8 mouse cellular contexts compared by ENCODE assay signal in the genomic region with DNA sequence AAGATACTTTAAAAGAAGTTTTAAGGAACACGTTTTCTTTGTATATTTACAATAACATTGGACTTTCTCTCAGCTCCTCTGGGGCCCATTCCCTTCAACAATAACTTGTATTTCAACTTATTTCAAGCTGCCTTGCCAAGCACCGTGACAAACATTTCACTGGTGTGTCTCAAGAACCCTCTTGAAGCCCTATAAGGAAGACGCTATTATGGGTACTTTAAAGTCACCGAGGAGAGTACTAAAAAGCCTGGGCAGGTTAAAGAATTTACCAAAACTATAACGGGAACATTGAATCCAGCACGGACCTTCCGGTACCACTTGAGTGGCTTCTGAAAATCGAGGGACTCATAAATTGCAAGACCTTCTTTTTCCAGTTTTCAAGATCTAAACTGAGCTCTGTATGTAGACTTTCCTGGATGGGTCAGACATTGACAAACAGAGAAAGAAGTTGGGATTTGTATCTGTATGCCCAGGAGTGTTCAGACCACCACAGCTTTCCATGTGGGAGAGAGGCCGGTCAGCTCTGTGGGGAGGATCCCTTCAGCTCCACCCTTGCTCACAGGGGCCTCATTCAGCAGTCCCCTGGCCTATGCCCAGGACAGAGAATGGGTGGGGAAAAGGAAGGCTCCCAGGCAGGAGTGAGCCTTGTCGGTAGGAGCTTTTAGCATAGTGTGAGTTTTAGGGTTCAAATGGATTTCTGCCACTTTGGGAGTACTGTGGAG. TPM values are rescaled to one million over a fixed set of nuclear protein-coding genes. Genes with fewer than 3 reads are reported as not detected.
DNase-seq lines count a peak whose midpoint lies in the region; ATAC-seq and TF ChIP-seq lines count a peak whose summit lies in the region.

No protein-coding gene starts in this region.

- peak overlapping the region; percentile 89 for H3K4me2 ChIP-seq in limb, embryonic 14.5 days (replicated peaks; ENCODE audit: low read depth, low read length, severe bottlenecking)

- no peak for ATAC-seq in limb, embryonic 14.5 days (ENCODE audit: low FRiP score, low read depth)

- no peak overlapping the region for H3K9ac ChIP-seq in ES-E14 (ENCODE audit: insufficient read depth, low read depth, low read length, poor library complexity, severe bottlenecking)
- H3K9ac ChIP-seq in limb, embryonic 14.5 days (ENCODE audit: low read depth, low read length, severe bottlenecking) = no peak overlapping the region

- H3K4me3 ChIP-seq in ES-E14 (ENCODE audit: insufficient read depth in 1 of 2, low read depth in 1 of 2, low read length in 2 of 2, poor library complexity in 1 of 2, severe bottlenecking in 1 of 2) = peak overlapping the region; percentile 8 to 96; a peak in 2 of 4 replicates
- peak overlapping the region; percentile 67 for H3K4me3 ChIP-seq in limb, embryonic 14.5 days (replicated peaks; ENCODE audit: low read length)

- in situ Hi-C loops in ES-E14 (cut with MboI; ENCODE audit: low sequenced_read_pairs in 2 of 2, unreplicated experiment in 2 of 2) = no loop called here

- DNase-seq in 3T3-L1 (ENCODE audit: low read depth, low spot score) (peak; percentile 15), ES-E14 (ENCODE audit: low read depth, low spot score) (no peak)
- peak; percentile 50 for DNase-seq in gastrocnemius, postnatal 25 days
- no peak for DNase-seq in limb, embryonic 14.5 days (ENCODE audit: low spot score)
- DNase-seq in neural tube, embryonic 10.5 days (ENCODE audit: extremely low spot score, low spot score) = peak; percentile 12
- no peak for DNase-seq in thymus, adult 18-20 months
- DNase-seq in spleen, postnatal 36 days (ENCODE audit: low spot score in 2 of 2) = no peak
- no peak for DNase-seq in B cell, adult 2 months

- H3K36me3 ChIP-seq in ES-E14 (ENCODE audit: control insufficient read depth, insufficient read depth, low read length, poor library complexity, severe bottlenecking) = no peaks in the 10 kb centered on the region
- H3K36me3 ChIP-seq in limb, embryonic 14.5 days (ENCODE audit: control insufficient read depth, insufficient read depth, low read length) = no peaks in the 10 kb centered on the region

- WGBS in limb, embryonic 14.5 days = 35% methylated on average over 10 of the region's 10 CpGs

- no peaks in the 10 kb centered on the region for H3K27me3 ChIP-seq in limb, embryonic 14.5 days (ENCODE audit: control insufficient read depth, insufficient read depth, low read length)

- H3K27ac ChIP-seq in ES-E14 (ENCODE audit: insufficient read depth, low read depth, low read length, poor library complexity, severe bottlenecking) = no peak overlapping the region
- H3K27ac ChIP-seq in limb, embryonic 14.5 days (replicated peaks; ENCODE audit: low read depth, low read length) = no peak overlapping the region

- TF ChIP-seq POLR2A in limb, embryonic 14.5 days (IDR thresholded peaks at IDR 0.05; ENCODE audit: borderline replicate concordance, extremely low read depth, insufficient read depth, insufficient read length) = no peak

- no peaks in the 10 kb centered on the region for H3K9me3 ChIP-seq in ES-E14 (ENCODE audit: control insufficient read depth, insufficient read depth, low read depth, low read length)
- no peaks in the 10 kb centered on the region for H3K9me3 ChIP-seq in limb, embryonic 14.5 days (ENCODE audit: control insufficient read depth, low read length)

- H3K4me1 ChIP-seq in ES-E14 (ENCODE audit: control insufficient read depth in 2 of 2, insufficient read depth in 2 of 2, low read length in 2 of 2, poor library complexity in 1 of 2) = no peaks in the 10 kb centered on the region; a peak in 1 of 4 replicates
- peaks cover 14% of the 10 kb centered on the region for H3K4me1 ChIP-seq in limb, embryonic 14.5 days (ENCODE audit: control insufficient read depth, insufficient read depth, low read length)

TF ChIP-seq in ES-E14, 5 proteins besides CTCF, POLR2A, EP300 and RAD21:
- TF ChIP-seq MAFK (IDR thresholded peaks at IDR 0.05; ENCODE audit: insufficient read depth, low read depth, low read length) = no peak
- TF ChIP-seq ZNF384 (IDR thresholded peaks at IDR 0.05; ENCODE audit: low read depth, low read length) = no peak
- no peak for TF ChIP-seq CHD2 (IDR thresholded peaks at IDR 0.05; ENCODE audit: low read depth, low read length)
- TF ChIP-seq ZC3H11A (IDR thresholded peaks at IDR 0.05; ENCODE audit: borderline replicate concordance, low read depth, low read length) = no peak
- TF ChIP-seq HCFC1 (IDR thresholded peaks at IDR 0.05; ENCODE audit: borderline replicate concordance, insufficient read depth, low read length) = no peak
TF ChIP-seq in ES-E14: peak in this region for 0.

RNA-seq across cellular contexts. Expression of a gene that starts 1.1 kb away (rescaled TPM):
- 2.9 and 6.5 TPM in 2 replicates for total RNA-seq in ES-E14 (2012; rRNA removed)
- total RNA-seq in gastrocnemius, postnatal 25 days (2021) = 1 to 10 TPM; 3.6 to 4.7 TPM
- 4.7 and 11.3 TPM in 2 replicates for polyA plus RNA-seq in limb, embryonic 14.5 days (2012; rRNA removed)
- polyA plus RNA-seq in limb, embryonic 14.5 days (2014; fragmentation: Nextera tagmentation; extraction: Ambion mirVana) = 31.3 and 33.1 TPM in 2 replicates

RNA-seq across cellular contexts. Expression of a gene that starts 1.5 kb away (rescaled TPM):
- total RNA-seq in ES-E14 (2012; rRNA removed) = 15.6 and 27.6 TPM in 2 replicates
- 1,000 to 10,000 TPM in 1 of 2 experiments, 100 to 1,000 TPM in 1; 832 to 1,031 TPM for total RNA-seq in gastrocnemius, postnatal 25 days (2021)
- polyA plus RNA-seq in limb, embryonic 14.5 days (2012; rRNA removed) = 39.8 and 40.1 TPM in 2 replicates
- 52.1 and 54.6 TPM in 2 replicates for polyA plus RNA-seq in limb, embryonic 14.5 days (2014; fragmentation: Nextera tagmentation; extraction: Ambion mirVana)

Comparison
In these comparisons a context has a peak if more than half of its experiments do, and no peak if none do; other contexts are left out.
1. DNase-seq: peak in 3T3-L1 (single experiment), gastrocnemius, postnatal 25 days (single experiment) and neural tube, embryonic 10.5 days (single experiment); none in ES-E14 (single experiment), limb, embryonic 14.5 days (single experiment), thymus, adult 18-20 months (0 of 2), spleen, postnatal 36 days (0 of 2) and B cell, adult 2 months (0 of 2).
2. RNA of a gene that starts 1.5 kb away (total RNA-seq): 832 to 1,031 TPM in gastrocnemius, postnatal 25 days; 15.6 to 27.6 TPM in ES-E14; every median in the first group is over 10 times any median in the second.